Mouse (Mus musculus): ENCODE data around the gene Klhdc3.
A peak's percentile ranks its signal among the peaks of the same experiment; 100 is the strongest.

Klhdc3 gene

DNA sequence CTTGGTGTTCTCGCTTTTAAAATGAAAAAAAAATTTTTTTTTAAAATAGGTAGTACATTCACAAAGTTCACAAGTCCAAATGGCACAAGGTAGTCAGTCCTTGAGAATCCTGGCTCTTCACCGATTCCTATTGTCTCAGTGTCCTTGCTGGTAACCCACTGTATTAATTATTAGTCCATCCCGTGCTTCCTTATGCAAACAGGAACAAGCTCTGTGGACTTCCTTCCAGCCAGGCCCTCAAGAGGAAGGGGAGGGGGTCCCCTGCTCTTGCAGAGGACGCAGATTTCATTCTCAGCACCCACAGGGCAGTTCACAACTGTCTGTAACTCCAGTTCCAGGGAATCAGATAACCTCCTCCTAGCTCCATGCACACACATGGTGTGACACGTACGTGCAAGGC is 24.7 kb downstream of the Klhdc3 start:
- no peak for DNase-seq (ENCODE audit: low spot score)

GRCm38 (mm10) chr17:46651755-46652547 is 28.8 kb downstream of the Klhdc3 start:
- DNase-seq (ENCODE audit: low spot score) = no peak

DNA sequence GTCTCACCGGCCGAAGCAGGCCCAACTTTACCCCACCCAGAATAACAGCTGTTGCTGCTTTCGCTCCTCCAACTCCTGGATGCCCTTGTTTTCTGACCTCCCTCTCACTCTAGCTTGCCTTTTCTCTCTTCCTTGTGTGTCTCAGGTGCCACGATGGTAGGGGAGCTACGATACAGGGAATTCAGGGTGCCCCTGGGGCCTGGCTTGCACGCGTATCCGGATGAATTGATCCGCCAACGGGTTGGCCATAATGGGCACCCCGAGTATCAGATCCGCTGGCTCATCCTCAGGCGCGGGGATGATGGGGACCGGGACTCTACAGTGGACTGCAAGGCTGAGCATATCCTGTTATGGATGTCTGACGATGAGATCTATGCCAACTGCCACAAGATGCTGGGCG is 29.4 kb downstream of the Klhdc3 start:
- no peak for DNase-seq (ENCODE audit: low spot score)

DNA sequence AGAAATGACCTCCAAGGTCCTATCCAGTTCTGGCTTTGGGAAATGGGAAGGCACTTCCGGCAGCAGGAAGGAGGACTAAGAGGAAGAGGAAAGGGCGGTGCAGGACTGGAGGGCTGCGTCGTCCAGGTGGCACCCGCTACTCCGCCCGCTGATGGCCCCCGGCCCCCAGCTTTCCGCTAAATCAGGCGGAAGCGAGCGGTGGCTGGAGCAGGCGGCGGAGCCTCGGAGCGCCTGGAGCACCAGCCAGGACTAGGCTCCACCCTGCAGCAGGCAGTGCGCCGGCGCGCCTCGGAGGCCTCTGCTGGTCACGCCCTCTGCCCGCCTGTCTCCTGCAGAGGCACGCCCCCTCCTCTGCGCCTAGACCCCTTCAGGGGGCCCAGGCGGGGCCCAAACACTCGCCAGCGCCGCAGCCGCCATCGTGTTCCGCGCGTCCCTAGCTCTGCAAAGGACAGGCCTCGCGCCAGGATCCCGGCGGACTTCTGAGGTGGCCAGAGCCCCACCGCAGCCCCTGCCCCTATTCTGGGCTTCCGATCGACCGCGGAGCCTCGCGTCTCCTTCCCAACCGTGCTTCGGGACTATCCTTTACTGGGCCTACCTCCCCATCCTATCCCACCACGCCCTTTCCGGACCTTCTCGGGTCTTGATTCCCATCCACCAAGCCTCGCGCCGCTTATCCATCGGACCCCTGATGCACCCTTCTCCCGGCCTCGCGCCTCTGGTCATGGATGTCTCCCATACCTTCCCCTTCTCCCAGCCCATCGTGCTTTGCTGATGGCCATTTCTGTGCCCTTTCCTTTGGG is 30.3 kb downstream of the Klhdc3 start, which contains the start of gene Cul7:
Gene Cul7, plus strand, starts transcription at position 106 of the 800 bp plus-strand sequence.
- peak; percentile 93 for DNase-seq (ENCODE audit: low spot score)

DNA sequence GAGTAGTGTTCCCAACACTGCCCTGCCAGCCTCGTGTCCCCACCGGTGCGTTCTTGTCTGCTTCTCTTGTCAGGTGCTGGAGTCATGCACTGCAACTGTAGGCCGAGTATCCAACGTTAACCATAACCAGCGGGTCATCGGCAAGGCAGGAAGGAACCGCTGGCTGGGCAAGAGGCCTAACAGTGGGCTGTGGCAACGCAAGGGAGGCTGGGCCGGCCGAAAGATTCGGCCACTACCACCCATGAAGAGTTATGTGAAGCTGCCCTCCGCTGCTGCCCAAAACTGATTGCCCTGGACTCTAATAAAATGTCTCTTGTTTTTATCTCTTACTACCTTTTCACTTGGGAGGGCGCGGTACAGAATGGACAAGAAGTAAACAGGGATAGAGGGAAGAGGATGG is 30.9 kb downstream of the Klhdc3 start:
- DNase-seq (ENCODE audit: low spot score) = no peak

- no peak for DNase-seq (ENCODE audit: low spot score)
Measured at GRCm38 (mm10) chr17:46648436-46648835, 32.3 kb downstream of the Klhdc3 start.

- DNase-seq (ENCODE audit: low spot score) = no peak
Measured at GRCm38 (mm10) chr17:46647279-46647678, 33.4 kb downstream of the Klhdc3 start.

DNA sequence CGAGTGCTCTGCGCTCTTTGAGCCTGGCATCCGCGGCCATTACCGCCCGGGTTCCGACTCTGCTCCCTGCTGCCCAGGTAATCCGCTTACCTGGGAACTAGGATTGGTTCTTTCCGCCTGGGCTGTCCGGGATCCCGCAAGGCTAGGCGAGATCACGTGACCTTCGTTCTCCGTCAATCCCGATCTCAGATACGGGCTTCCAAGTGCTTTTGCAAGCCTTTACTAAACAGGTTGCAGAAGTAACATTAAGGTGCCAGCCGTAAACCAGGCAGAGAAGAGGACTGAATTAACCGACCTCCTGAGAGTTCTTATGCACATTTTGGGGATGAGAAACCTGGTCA is 34.4 kb downstream of the Klhdc3 start:
- no peak for DNase-seq (ENCODE audit: low spot score)

- DNase-seq (ENCODE audit: low spot score) = peak; percentile 99
Measured at GRCm38 (mm10) chr17:46645561-46646321, 35.0 kb downstream of the Klhdc3 start, which contains the start of the genes Klc4 and Mrpl2. Gene Klc4, minus strand, starts transcription at chr17:46646022. Gene Mrpl2, plus strand, starts transcription at chr17:46646229.

- peak; percentile 62 for DNase-seq (ENCODE audit: low spot score)
Measured at GRCm38 (mm10) chr17:46644916-46645475, 35.7 kb downstream of the Klhdc3 start.

- no peak for DNase-seq (ENCODE audit: low spot score)
Measured at GRCm38 (mm10) chr17:46644152-46644805, 36.4 kb downstream of the Klhdc3 start.

GRCm38 (mm10) chr17:46642060-46642459 is 38.7 kb downstream of the Klhdc3 start:
- no peak for DNase-seq (ENCODE audit: low spot score)

GRCm38 (mm10) chr17:46639929-46640328 is 40.8 kb downstream of the Klhdc3 start:
- no peak for DNase-seq (ENCODE audit: low spot score)

DNA sequence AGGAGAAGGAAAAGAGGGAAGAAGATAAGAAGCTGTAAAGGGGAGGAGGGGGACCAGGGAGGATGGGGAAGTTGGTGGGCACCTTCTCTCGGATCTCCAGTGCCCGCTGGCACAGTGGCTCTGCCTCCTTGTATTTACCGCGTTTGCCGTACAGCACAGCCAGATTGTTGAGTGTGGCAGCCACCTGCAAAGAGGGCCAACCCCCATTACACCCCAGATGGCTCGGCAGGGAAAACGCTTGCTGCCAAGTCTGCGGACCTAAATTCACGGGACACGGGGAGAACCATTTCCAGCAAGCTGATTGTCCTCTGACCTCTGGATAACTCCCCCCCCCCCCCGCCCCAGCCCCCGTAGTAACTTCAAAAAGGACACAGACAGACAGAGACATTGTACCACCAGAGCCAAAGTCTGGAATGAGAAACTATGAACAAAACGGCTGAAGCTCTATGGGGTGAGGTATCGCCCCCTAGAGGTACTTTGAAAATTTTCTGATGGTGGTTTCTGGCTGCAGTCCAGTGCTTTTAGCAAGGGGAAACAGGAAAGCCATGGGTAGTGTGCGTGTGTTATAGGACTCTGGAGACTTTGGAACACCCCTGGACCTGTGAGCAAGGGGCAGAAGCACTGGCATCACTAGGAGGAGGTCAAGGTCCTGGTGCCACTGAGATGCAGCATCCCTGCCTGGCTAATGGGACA is 43.7 kb downstream of the Klhdc3 start:
- no peak for DNase-seq (ENCODE audit: low spot score)

- peak; percentile 69 for DNase-seq (ENCODE audit: low spot score)
Measured at GRCm38 (mm10) chr17:46629685-46630441, 50.9 kb downstream of the Klhdc3 start.

DNA sequence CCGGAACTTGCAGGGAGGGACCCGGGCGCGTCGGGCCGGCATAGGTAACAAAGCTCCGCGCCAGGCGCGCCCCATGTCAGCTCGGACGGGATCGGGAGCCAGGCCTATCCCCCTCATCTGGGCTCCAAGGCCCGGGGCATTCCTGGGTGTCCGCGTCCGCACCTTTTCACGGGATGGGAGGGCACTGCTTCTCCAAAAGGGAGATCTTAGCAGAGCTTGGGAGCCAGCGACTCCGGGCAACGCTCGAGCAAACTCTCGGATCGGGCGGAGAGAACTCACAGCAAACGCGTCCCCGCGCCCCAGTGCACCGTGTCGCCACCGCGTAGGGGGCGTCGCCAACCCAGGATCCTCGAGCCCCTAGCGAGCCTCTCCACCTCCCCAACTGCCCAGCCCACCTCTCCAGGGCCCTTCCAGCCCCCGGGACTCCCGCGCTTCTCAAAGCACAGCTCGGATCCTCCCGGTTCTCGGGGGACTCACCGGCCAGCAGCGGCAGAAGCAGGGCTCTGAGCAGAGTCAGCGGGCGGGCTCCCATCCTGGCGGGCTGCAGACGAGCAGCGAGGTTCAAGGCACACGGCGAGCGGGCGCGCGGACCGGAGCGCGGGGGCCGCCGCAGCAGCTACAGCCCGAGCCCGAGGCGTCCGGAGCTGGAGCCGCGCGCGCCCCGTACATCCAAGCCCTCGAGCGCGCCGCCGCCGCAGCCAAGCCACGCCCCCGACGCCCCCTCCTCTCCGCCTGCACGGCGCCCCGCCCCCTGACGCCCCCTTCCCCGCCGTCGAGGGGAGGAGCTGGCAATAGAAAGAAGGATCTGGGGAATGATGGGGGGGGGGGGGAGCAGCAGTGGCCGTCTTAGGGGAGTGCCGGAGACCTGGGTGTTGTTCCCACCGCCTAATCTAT is 51.7 kb downstream of the Klhdc3 start, which contains the start of gene Ptk7:
Gene Ptk7, minus strand, starts transcription at position 714 of the 894 bp plus-strand sequence.
- DNase-seq (ENCODE audit: low spot score) = peak; percentile 87

GRCm38 (mm10) chr17:46628471-46628790 is 52.3 kb downstream of the Klhdc3 start:
- no peak for DNase-seq (ENCODE audit: low spot score)

DNA sequence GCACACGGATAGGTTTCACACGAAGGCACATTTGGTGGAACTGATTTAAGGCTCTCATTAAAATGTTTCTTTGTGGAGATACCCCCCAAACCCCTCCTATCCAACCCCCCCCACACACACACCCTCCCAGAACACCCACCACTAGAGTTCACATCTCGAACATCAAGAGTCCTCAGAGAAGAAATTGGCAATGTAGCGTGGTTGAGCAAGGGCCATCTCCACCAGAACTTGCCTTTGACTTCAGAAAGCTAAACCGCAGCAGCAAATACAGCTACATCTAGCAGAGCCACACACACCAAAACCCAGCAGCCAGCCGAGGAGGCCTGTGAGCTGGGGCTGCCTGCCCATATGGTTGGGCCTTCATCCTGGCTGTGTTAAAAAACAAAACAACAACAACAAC is 53.3 kb downstream of the Klhdc3 start:
- DNase-seq (ENCODE audit: low spot score) = no peak

DNA sequence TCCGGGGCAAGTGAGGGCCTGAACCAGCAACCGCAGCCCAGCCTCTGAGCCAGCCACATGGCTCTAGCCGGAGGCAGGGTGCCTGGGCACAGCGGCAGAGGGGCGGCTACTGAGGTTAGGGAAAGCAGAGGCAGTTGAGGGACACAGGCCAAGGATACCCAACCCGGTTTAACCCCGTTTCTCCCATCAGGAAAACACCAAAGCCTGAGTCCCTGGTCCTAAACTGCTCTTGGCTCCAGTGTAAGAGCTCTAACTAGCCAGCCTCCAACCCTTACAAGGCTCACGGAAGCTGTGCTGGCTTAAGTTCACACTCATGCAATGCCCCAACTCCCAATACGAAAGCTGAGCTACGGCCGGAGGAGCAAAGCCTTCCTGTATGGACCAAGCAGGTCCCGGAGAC is 56.1 kb downstream of the Klhdc3 start:
- no peak for DNase-seq (ENCODE audit: low spot score)

Data from testis, postnatal 14 days (tissue).